Mouse (Mus musculus): Measurements from ENCODE around the gene Ppfia3.
"Not testable (repeated sequence)": the region's sequence is repeated elsewhere in the genome, so short reads cannot be mapped to it uniquely, and the experiment has no call there.

The Ppfia3 gene

DNA sequence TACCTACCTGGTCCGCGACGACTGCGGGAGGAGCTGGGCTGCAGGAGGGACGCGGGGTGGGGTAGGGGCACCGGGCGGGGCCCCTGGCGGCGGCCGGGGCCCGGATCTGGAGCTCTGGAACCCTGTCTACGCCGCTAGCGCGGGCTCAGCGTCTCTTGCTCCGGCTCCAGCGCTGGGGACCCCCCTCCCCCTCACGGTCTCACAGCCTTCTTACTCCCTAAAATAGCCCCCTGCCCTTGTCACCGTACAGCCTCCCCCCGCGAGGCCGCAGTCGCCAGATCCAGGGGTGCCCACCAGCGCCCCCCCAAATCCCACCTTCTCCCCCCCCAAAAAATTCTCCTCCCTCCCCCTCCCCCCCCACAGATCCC, at the start of gene Ppfia3:
Ppfia3 (minus strand) TSS at position 368 of the 368 bp plus-strand sequence.
- DNase-seq (ENCODE audit: low spot score in 2 of 2), result no peak

DNA sequence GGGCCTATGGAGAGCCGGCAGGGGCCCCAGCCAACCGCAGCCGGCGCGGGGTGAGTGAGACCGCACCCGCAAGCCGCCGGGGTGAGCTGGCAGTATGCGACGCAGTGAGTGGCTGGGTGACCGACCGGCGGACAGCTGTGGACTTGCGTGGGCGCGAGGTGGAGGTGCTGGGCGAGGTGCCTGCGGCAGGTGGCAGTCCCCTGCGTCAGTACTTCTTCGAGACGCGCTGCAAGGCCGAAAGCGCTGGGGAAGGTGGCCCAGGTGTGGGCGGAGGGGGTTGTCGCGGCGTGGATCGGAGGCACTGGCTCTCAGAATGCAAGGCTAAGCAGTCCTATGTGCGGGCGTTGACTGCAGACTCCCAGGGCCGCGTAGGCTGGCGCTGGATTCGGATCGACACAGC, 48.8 kb upstream of the Ppfia3 start:
- no peak for DNase-seq (ENCODE audit: low spot score in 2 of 2)

DNA sequence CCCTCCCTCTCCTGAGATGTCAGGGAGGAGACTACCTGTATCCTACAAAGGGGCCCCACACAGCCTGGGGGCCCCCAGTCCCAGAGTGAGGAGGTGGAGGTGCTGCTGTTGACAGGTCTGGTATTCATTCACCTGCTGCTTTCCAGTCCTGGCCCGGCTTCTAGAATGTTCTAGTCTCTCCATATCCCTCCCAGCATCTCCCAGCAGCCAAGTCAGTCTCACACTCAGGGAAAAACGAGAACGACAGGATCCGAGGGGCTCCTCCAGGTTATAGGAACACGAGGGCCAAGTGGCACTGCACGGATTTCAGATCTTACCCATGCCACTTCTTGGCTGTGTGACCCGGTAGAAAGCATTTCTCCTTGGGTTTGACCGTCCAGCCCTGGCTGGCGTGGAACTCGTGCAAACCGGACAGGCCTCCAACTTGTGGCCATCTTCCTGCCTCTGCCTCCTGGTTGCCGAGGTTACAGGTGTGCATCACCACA, 48.0 kb upstream of the Ppfia3 start:
- no peak for DNase-seq (ENCODE audit: low spot score in 2 of 2)

DNA sequence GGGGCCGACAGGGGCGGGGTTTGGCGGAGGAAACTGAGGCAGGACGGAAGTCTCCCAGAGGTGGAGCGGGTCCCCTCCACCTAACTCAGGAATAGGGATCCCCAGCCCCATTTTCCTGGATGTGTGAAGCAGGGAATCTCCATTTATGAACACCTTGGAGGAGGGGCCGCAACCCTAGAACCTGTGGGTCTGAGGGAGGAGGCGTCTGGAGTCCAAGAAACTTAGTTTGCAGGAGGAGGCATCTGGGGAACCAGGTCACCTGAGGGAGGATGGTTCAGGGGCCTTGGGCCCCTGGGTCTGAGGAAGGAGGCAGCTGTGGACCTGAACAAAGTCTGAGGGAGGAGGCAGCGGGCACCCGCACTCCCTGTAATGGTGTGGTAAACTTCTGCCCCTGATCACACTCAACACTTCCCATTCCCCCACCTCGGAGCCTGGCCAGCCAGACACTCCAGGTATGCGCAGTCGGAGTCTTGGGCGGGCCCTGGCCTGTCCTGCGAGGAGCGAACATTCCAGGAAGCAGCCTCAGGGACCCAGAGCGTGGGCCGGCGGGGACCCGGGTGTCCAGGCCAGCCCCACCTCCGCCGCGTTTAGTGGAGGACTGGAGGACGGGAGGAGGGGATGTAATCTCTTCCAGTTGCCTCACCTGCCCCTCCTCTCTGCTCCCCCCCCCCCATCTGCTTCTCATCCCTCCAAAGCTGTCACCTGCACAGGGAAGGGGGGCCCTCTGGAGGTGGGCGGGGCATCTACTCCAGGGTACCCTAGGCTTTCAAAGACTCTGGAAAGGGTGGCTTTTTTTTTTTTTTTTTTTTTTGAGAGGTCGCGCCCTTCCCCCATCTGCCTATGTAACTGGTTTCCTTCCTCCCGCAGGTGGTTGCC, 47.3 kb upstream of the Ppfia3 start:
- peak; percentile 46 to 52 for DNase-seq (ENCODE audit: low spot score in 2 of 2)

DNA sequence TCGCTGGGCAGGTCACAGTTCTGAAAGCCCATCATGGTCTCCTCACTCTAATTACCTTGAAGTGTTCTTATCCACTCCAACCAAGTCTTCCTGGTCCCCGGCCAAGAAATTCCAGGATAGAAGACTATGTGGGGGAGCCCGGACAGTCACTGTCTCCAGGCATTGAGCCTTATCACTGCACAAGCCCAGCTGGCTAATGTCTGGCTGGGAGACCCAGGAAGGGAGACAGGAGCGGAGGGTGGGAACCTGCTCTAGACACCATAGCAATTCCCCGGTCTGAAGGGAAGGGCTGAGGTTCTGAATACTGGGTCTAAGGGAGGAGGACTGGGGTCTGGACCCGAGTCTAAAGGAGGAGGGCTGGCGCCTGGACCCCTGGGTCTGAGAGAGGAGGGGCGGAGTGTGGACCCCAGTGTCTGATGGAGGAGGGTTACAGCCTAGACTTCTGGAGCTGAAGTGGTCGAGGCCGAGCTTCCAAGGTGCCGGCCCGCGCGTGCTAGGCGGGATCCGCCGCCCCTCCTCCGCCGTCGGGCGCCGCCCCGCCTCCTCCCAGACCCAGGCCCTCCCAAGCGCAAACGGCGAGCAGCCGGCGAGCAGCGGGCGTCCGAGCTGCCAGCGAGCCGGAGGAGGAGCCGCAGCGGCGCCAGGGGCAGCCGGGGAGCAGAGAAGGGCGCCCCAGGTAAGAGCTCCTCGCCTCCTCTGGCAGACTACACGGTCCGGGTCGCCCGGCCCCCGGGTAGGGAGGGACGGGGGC, 46.5 kb upstream of the Ppfia3 start, which contains the start of gene Ntf5:
Ntf5 (plus strand) TSS at position 583 of the 751 bp plus-strand sequence.
- DNase-seq (ENCODE audit: low spot score in 2 of 2), result peak; percentile 38 to 45

DNA sequence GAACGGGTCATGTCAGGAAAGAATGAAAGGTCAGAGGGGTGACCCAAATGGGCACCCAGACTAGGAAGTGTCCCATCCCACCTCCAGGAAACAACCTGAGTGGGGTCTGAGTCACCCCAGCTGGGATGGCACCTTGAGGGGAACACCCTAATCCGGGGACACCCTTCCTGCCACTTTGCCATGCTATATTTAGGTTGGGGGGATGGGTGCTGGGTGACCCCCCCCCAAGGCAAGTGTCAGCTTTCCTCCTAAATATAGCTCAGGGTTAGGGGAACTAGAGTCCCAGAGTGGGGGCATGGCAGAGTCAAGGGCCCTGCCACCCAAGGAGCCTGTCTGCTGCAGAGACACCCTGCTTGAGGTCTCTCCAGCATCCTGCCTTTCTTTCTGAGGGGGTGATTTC, 45.6 kb upstream of the Ppfia3 start:
- no peak for DNase-seq (ENCODE audit: low spot score in 2 of 2)

DNA sequence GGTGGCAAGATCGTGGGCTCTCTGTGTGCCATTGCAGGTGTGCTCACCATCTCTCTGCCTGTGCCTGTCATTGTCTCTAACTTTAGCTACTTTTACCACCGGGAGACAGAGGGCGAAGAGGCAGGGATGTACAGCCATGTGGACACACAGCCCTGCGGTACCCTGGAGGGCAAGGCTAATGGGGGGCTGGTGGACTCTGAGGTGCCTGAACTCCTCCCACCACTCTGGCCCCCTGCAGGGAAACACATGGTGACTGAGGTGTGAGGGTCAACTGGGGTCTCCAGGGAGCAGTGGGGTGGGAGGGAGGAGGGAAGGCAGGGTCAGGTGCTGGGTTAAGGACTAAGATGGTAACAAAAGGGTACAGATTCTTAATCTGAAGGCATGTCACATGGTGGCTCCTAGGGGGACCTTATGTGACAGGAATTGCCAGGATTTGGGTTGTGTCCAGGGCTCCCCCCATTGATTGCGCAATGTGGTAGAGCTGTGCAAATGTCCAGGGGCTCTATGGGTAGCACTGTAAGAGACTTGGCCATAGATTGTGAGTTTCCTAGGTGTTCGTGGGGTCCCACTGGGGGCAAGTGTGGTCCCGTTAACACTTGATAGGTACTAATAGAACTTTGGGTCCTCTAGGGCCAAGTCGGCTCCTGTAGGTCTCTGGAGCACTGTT, 42.8 kb upstream of the Ppfia3 start:
- DNase-seq (ENCODE audit: low spot score in 2 of 2), result no peak

DNA sequence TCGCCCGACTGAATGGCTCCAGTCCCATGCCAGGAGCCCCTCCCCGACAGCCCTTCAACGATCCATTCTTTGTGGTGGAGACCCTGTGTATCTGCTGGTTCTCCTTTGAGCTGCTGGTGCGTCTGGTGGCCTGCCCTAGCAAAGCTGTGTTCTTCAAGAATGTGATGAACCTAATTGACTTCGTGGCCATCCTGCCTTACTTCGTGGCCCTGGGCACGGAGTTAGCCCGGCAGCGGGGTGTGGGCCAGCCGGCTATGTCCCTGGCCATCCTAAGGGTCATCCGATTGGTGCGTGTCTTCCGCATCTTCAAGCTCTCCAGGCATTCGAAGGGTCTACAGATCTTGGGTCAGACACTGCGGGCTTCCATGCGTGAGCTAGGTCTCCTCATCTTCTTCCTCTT, 42.1 kb upstream of the Ppfia3 start:
- DNase-seq (ENCODE audit: low spot score in 2 of 2), result no peak

DNA sequence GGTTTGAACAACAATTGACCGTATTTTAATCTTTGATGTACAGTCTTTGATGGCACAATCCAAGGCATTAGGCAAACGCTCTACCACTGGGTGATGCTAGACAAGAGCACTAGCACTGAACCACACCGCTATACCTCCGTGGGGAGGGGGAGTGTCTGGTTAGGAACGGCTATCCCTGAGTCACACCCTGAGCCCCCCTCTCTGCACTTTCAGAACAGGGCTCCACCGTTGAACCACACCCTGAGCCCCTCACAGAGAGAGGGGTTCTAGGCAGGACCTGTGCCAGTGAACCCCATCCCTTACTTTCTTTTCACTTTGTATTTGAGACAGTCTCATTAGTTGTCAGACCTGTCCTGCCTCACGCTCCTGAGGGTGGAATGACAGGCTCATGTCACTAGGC, 41.5 kb upstream of the Ppfia3 start:
- no peak for DNase-seq (ENCODE audit: low spot score in 2 of 2)

DNA sequence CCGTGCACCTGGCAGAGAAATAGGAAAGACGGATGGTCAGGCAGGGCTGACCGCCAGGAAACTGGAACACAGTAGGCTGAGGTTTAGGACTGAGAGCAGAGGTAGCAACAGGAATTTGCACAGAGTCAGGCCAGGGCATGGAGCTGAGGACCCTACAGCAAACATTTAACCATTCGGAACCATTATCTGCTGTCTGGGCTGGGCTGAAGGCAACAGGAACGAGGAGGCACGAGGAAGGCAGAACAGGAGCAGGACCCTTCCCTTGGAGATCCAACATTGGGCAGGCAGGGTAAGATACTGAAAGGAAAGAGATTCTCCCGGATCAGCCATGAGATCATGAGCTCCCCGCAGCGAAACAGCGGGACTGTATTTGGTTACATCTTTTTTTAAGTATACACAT, 41.0 kb upstream of the Ppfia3 start:
- no peak for DNase-seq (ENCODE audit: low spot score in 2 of 2)

DNA sequence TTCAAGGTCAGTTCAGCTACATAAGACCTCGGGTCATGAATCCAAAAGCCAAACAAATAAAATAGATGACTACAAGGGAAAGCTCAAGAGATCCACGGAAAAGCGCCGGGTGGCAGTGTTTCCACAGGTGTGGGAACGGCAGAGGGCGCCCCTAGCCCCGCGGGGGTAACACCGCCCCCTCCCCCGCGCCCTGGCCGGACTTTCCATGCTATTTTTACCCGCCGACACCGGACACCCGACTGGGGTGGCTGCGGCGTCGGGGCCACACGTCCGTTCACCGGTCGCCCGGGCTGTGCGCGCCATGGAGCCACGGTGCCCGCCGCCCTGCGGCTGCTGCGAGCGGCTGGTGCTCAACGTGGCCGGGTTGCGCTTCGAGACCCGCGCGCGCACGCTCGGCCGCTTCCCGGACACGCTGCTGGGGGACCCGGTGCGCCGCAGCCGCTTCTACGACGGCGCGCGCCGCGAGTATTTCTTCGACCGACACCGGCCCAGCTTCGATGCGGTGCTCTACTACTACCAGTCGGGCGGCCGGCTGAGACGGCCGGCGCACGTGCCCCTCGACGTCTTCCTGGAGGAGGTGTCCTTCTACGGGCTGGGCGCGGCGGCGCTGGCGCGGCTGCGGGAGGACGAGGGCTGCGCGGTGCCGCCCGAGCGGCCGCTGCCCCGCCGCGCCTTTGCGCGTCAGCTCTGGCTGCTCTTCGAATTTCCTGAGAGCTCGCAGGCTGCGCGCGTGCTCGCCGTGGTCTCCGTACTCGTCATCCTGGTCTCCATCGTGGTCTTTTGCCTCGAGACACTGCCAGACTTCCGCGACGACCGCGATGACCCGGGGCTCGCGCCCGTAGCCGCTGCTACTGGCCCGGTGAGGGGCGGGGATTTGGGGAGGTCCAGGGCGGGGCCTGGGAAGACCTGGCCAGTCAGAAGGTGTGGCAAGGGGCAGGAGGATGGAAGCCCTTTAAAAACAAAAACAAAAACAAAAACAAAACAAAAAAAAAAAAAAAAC, 39.6 kb upstream of the Ppfia3 start:
- peak in 1 of 2 experiments; percentile 38 for DNase-seq (ENCODE audit: low spot score in 2 of 2)

DNA sequence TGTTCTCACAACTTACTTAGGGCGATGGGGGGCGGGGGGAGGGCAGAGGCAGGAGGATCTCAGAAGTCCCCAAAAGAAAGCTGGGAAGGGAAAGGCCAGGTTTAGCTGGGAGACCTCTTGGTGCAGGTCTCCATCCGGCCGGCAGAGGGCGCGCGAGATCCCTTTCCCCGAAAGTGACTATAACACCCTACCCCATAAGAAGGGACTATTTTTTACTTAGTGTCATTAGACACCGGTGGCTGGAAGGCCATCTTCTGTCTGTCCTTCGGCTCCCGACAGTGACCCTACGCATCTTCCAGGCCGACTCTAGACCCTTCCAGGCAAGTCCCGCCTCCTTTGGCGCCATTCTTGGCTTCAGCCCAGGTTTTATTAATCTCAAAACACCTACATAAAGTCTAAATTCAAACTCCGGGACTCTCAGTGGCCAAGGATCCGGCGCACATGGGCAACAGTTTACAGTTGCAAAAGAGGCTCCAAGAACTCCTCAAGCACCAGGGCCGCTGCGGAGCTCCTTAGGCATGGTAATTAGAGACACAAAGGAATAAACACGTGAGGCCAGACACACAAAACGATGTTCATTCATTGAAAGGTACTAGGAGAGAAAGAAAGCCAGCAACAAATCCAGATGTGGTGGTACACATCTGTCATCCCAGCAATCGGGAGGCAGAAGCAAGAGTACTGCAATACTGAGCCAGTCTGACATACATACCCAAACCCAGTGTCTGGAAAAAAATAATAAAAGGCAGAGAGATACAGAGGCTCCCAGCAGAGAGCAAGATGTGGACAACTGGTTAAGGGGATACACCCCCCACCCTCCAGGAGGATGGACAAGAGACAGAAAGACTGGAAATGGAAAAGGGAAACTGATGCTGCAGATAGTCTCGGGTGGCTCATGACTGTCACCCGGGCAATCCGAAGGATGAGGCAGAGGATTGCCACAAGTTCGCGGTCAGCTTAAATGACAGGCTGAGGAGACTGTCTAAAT, 38.6 kb upstream of the Ppfia3 start, which contains the start of gene Kcna7:
Kcna7 (plus strand) TSS at position 563 of the 985 bp plus-strand sequence.
- peak; percentile 65 to 77 for DNase-seq (ENCODE audit: low spot score in 2 of 2)

DNA sequence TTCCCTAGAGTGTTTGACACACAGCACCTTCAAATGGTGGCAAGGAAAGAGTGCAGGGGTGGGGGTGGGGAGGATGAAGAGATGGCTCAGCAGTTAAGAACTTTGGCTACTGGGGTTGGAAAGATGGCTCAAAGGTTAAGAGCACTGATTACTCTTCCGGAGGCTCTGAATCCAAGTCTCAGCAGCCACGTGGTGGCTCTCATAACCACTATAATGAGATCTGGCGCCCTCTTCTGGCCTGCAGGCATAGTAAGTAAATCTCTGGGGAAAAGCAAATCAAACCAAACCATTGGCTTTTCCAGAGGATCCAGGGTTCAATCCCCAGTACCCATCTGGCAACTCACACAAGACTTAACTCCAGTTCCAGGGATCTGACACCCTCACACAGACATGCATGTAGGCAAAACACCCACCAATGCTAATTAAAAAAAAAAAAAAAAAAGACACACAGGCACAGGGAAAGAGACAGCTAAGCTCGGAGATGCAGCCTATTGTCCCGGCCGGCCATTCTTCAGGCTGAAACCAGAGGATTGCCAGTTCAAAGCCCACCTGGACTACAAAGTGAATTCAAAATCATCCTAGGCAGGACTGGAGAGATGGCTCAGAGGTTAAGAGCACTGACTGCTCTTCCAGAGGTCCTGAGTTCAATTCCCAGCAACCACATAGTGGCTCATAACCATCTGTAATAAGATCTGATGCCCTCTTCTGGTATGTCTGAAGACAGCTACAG, 36.9 kb upstream of the Ppfia3 start:
- peak in 1 of 2 experiments; percentile 61 for DNase-seq (ENCODE audit: low spot score in 2 of 2)

DNA sequence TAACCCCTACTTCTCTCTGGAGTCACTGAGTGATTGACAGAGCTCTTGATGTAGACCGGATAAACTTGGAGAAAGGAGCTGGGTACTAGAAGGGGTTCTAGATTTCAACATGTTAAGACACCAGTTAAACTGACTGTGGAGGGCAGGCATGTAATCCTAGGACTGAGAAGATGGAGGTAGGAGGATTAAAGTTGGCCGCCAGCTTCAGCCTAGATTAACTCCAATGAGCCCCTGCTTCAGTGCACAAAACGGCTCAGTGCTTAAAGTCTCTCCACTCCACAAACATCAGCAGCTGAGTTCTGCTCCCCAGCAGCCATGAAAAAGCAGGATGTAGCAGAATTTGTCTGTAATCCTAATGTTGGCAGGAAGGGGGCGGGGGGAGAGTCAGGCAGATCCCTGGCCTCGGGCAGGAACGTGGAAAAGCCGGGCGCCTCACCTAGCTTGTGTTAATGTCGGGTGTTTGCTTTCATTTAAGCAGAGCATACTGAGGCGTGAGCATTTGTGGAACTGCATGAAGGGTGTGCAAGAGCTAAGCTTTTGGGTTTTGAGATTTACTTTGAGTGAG, 34.8 kb upstream of the Ppfia3 start:
- DNase-seq (ENCODE audit: low spot score in 2 of 2), result no peak

DNA sequence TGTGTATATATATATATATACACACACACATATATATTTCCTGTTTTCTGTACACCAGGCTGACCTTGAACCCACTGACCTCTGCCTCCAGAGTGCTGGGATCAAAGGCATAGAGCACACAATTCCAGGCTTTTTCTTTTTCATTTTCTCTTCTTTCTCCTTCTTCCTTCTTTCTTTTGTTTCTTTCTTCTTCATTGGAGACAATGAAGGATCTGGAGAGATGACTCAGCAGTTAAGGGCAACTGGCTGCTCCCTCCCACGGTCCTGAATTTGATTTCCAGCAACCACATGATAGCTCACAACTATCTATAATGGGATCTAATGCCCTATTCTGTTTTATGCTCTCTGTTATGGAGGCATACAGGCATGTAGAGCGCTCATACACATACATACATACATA, 30.0 kb upstream of the Ppfia3 start:
- no peak for DNase-seq (ENCODE audit: low spot score in 2 of 2)

DNA sequence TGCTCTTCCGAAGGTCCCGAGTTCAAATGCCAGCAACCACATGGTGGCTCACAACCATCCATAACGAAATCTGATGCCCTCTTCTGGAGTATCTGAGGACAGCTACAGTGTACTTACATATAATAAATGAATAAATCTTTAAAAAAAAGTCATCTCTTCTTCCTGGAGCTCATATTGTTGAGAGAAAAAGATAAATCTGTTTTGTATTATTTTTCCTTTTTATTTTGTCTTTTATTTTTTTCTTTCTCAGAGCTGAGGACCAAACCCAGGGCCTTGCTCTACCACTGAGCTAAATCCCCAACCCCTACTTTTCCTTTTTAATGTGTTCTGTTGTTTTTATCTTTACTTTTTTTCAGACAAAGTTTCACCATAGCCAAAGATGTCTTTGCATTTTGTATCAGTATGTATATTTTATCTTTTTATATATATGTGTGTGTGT, 29.5 kb upstream of the Ppfia3 start:
- not testable (repeated sequence) for DNase-seq (ENCODE audit: low spot score in 2 of 2)

DNA sequence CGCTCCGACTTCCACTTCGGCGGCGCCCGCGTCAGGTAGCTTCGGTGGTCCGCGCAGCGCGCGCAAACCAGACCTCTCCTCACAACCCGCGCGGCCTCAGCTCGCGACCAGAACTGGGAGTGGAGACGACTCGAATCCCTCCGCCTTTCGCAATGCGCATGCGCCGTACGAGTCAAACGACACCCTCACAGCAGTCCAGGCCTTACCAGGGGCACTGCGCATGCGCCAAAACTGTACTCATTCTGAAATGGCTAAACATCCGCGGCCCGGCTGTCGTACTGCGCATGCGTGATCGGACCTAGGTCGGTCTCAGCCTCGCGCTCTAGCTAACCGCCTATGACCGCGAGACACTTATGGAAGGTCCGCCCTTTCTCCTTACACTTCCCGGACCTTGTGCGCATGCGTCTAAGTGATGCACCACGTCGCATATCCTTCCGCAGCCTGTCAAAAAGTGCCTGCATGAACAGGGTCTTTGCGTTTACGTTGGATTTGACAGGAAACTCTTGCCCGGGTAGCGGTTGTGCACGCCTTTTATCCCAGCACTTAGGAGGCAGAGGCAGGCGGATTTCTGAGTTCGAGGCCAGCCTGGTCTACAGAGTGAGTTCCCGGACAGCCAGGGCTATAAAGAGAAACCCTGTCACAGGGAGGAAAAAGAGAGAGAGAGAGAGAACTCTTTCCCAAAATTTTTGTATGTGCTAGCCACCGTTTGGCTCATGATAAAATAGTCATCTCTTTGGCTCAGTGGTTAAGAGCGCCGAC, 28.9 kb upstream of the Ppfia3 start, which contains the start of gene Snrnp70:
Snrnp70 (minus strand) TSS at position 165 of the 759 bp plus-strand sequence.
- DNase-seq (ENCODE audit: low spot score in 2 of 2), result peak; percentile 99 to 100

DNA sequence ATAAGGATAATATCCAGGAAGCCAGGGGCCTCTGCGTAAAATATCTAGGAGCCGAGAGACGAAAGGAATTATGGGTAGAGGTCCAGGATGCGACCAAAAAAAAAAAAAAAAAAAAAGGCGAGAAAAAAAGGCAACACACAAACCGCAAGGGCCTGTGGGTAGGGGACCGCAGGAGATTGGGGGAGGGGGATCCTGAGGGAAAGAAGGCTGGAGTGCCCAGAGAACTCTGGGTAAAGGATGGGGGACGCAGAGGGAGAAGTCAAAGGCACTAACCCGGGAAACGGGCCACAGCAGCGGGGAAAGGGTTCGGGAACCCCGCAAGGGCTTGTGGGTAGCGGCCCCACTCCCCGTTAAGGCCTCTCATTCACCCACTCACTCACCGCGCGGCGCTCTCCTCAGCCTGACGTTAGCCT, 28.3 kb upstream of the Ppfia3 start:
- no peak for DNase-seq (ENCODE audit: low spot score in 2 of 2)

Data from urinary bladder, postnatal 36 days (tissue).